Mouse (Mus musculus) liver, postnatal 0 days (tissue): ENCODE results near the gene Sectm1a.

Source experiments
- CTCF ChIP-seq: sonication (generic); IDR thresholded peaks from 2 replicates; pipeline ENCODE4 v1.5.1; 2016; ENCODE audit warnings: antibody characterized with exemption, low read depth
- EP300 ChIP-seq: IDR thresholded peaks from 2 replicates; pipeline ENCODE4 v1.6.1; 2016; ENCODE audit warnings: antibody characterized with exemption, low read depth, mild to moderate bottlenecking

DNA sequence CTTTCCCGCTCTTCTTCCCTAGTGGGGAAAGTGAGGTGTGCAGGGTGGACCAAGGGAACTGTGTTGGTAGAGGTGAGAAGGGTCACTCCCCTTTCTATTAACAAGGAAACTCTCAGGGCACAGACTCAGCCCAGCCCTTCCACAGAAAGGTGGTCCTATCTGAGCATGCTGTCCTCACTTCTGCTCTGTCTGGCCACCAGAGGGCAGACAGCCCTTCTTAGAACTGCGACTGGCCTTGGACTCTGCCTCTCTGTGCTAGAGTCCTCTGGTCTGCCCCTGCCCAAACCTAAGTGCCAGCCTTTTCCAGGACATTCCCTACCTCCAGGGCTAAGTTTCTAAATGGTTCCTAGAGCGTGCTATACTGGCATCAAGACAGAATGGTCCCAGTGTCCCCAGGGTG is 63.3 kb downstream of the Sectm1a start:
- TF ChIP-seq CTCF (peak; percentile 89), EP300 (no peak)
